Comparison of ENCODE assay signal across 7 mouse cellular contexts in the genomic region with DNA sequence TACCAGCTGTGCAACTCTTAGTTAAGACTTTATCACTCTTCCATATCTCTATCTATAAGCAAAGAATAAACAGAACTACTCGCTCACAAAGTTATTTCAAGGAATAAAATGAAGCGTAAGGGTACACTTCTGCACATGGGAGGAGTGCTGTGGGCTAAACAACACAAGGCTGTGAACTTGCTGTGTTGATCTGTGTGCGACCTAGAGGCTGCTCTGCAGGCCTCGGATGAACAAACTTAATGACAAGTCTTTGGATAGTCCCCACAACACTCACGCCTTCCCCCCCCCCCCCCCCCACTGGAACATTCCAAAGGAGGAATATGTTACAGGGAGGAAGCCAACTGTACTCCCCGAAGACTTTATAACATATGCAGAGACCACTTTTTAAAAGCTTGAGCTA. TPM values are rescaled to one million over a fixed set of nuclear protein-coding genes. Genes with fewer than 3 reads are reported as not detected.
A peak's percentile ranks its signal among the peaks of the same experiment; 100 is the strongest.
DNase-seq lines count a peak whose midpoint lies in the region; ATAC-seq and TF ChIP-seq lines count a peak whose summit lies in the region.

Gm49355 (plus strand) TSS at position 336 of the 400 bp plus-strand sequence.

- H3K4me3 ChIP-seq in lung, embryonic 16.5 days (ENCODE audit: low read length), result peak within 1 kb of the TSS; percentile 74
- H3K4me3 ChIP-seq in forebrain, embryonic 10.5 days, result peak within 1 kb of the TSS; percentile 76
- peak within 1 kb of the TSS; percentile 65 for H3K4me3 ChIP-seq in limb, embryonic 12.5 days (replicated peaks)
- H3K4me3 ChIP-seq in small intestine, adult 2 months (ENCODE audit: low read depth, low read length), result peak within 1 kb of the TSS; percentile 76

- peak within 1 kb of the TSS; percentile 58 for H3K4me2 ChIP-seq in lung, embryonic 16.5 days (ENCODE audit: low read depth, low read length)
- peak within 1 kb of the TSS; percentile 71 for H3K4me2 ChIP-seq in limb, embryonic 12.5 days

- no peaks in the 10 kb centered on the region for H3K4me1 ChIP-seq in lung, embryonic 16.5 days (replicated peaks; ENCODE audit: control insufficient read depth, insufficient read depth, low read length)
- peaks cover 14% of the 10 kb centered on the region; the same call in 1 of the 2 replicates for H3K4me1 ChIP-seq in forebrain, embryonic 10.5 days
- H3K4me1 ChIP-seq in limb, embryonic 12.5 days (replicated peaks), result no peaks in the 10 kb centered on the region
- no peaks in the 10 kb centered on the region for H3K4me1 ChIP-seq in small intestine, adult 2 months (ENCODE audit: control insufficient read depth, insufficient read depth, insufficient read length, low read length)

- WGBS in lung, embryonic 16.5 days, result 64% methylated on average over 6 of the region's 6 CpGs
- WGBS in forebrain, embryonic 10.5 days, result 72% methylated on average over 6 of the region's 6 CpGs
- WGBS in limb, embryonic 12.5 days, result 77% methylated on average over 6 of the region's 6 CpGs
- 71% methylated on average over 6 of the region's 6 CpGs for WGBS in small intestine, adult 2 months

- no peak for TF ChIP-seq CTCF in small intestine, adult 2 months (IDR thresholded peaks at IDR 0.05; ENCODE audit: extremely low read depth, insufficient read length, insufficient replicate concordance, low read depth, low read length)

- peak; percentile 18; the same call in 1 of the 2 replicates for ATAC-seq in lung, embryonic 16.5 days (ENCODE audit: low read depth)
- ATAC-seq in limb, embryonic 12.5 days (ENCODE audit: insufficient number of reproducible peaks, insufficient read depth, low FRiP score, low TSS enrichment, low read depth), result 0 out of 2 replicates have a peak, but pooled peaks have one; percentile 11
- ATAC-seq in erythroid progenitor cell, adult 5-6 weeks (replicated peaks; ENCODE audit: low FRiP score, poor library complexity, severe bottlenecking), result no peak

- H3K36me3 ChIP-seq in lung, embryonic 16.5 days (ENCODE audit: control insufficient read depth, insufficient read depth, low read length), result 0 out of 2 replicates have a peak, but pooled peaks cover 2% of the 10 kb centered on the region
- no peaks in the 10 kb centered on the region for H3K36me3 ChIP-seq in forebrain, embryonic 10.5 days (replicated peaks)
- H3K36me3 ChIP-seq in limb, embryonic 12.5 days, result no peaks in the 10 kb centered on the region
- peaks cover 4% of the 10 kb centered on the region; the same call in 1 of the 2 replicates for H3K36me3 ChIP-seq in small intestine, adult 2 months (ENCODE audit: control insufficient read depth, insufficient read depth, low read length)

- H3K9ac ChIP-seq in lung, embryonic 16.5 days (ENCODE audit: low read length), result peak within 1 kb of the TSS; percentile 94
- peak within 1 kb of the TSS; percentile 86 for H3K9ac ChIP-seq in limb, embryonic 12.5 days (replicated peaks)

- H3K9me3 ChIP-seq in lung, embryonic 16.5 days (ENCODE audit: control insufficient read depth, low read length), result no peaks in the 10 kb centered on the region
- H3K9me3 ChIP-seq in forebrain, embryonic 10.5 days, result no peaks in the 10 kb centered on the region
- no peaks in the 10 kb centered on the region for H3K9me3 ChIP-seq in limb, embryonic 12.5 days

- DNase-seq in lung, postnatal 4 days, result no peak
- no peak for DNase-seq in forebrain, embryonic 10.5 days (ENCODE audit: extremely low spot score, low spot score)
- DNase-seq in thymus, adult 18-20 months, result no peak

- peak within 1 kb of the TSS; percentile 98 for H3K27ac ChIP-seq in lung, embryonic 16.5 days (ENCODE audit: low read length)
- peak within 1 kb of the TSS; percentile 96 for H3K27ac ChIP-seq in forebrain, embryonic 10.5 days
- H3K27ac ChIP-seq in limb, embryonic 12.5 days, result peak within 1 kb of the TSS; percentile 95
- H3K27ac ChIP-seq in small intestine, adult 2 months (ENCODE audit: insufficient read depth, low read depth, low read length), result peak within 1 kb of the TSS; percentile 82

- TF ChIP-seq POLR2A in small intestine, adult 2 months (IDR thresholded peaks at IDR 0.05; ENCODE audit: low read depth, low read length), result no peak

- H3K27me3 ChIP-seq in lung, embryonic 16.5 days (ENCODE audit: control insufficient read depth, insufficient read depth, low read depth, low read length), result no peaks in the 10 kb centered on the region
- H3K27me3 ChIP-seq in forebrain, embryonic 10.5 days (ENCODE audit: poor library complexity, severe bottlenecking), result 0 out of 2 replicates have a peak, but pooled peaks cover 4% of the 10 kb centered on the region
- 0 out of 2 replicates have a peak, but pooled peaks cover 2% of the 10 kb centered on the region for H3K27me3 ChIP-seq in limb, embryonic 12.5 days
- H3K27me3 ChIP-seq in small intestine, adult 2 months (ENCODE audit: control insufficient read depth, insufficient read depth, low read length), result no peaks in the 10 kb centered on the region

RNA-seq across cellular contexts. Expression of gene Gm49355, which starts in this region (rescaled TPM):
- 0.15 TPM in 1 of 2 replicates, not detected in the other for polyA plus RNA-seq in lung, embryonic 16.5 days (2015; fragmentation: Nextera tagmentation; extraction: Ambion mirVana)
- polyA plus RNA-seq in forebrain, embryonic 10.5 days (2016; fragmentation: Nextera tagmentation; extraction: Ambion mirVana), result 0.10 and 0.11 TPM in 2 replicates
- 0.10 TPM in 1 of 2 replicates, not detected in the other for polyA plus RNA-seq in limb, embryonic 12.5 days (2016; fragmentation: Nextera tagmentation; extraction: Ambion mirVana)
- polyA plus RNA-seq in small intestine, adult 2 months (2012; rRNA removed), result 0.04 TPM in 1 of 2 replicates, not detected in the other
- not detected in 2 replicates for total RNA-seq in erythroid progenitor cell, adult 5-6 weeks (2015; ENCODE audit: low replicate concordance)
- total RNA-seq in erythroid progenitor cell, adult 5-6 weeks (2017; ENCODE audit: low replicate concordance), result not detected in 2 replicates

Comparison
In these comparisons a context has a peak if more than half of its experiments do, and no peak if none do; other contexts are left out.
1. Peak in ATAC-seq, H3K4me3 ChIP-seq, H3K27ac ChIP-seq, H3K9ac ChIP-seq and H3K4me2 ChIP-seq in lung, embryonic 16.5 days; RNA of the gene not detected or under 1 TPM.
2. Peak in ATAC-seq, H3K4me3 ChIP-seq, H3K27ac ChIP-seq, H3K9ac ChIP-seq and H3K4me2 ChIP-seq in limb, embryonic 12.5 days; RNA of the gene not detected or under 1 TPM.